Mouse (Mus musculus) spleen, embryonic (tissue): ENCODE results near the gene Kcnk4.

ENCODE experiments used
- CTCF ChIA-PET: fragments of 350-600 bp; sonication (Branson Sonifier 250); formaldehyde crosslinking; loops from one replicate; lab custom pipeline; 2022; lab: Charles Lee

The Kcnk4 gene

GRCm38 (mm10) chr19:6934195-6934977 is at the start of gene Kcnk4:
Gene Kcnk4 (minus strand): TSS chr19:6934515.
- CTCF ChIA-PET = interaction anchor here (0.5 to 1.5 kb wide), 3 partner anchors 12 to 354 kb away, joined by 3 to 7 read pairs (median 7); partner anchors contain the start of gene Esrra

DNA sequence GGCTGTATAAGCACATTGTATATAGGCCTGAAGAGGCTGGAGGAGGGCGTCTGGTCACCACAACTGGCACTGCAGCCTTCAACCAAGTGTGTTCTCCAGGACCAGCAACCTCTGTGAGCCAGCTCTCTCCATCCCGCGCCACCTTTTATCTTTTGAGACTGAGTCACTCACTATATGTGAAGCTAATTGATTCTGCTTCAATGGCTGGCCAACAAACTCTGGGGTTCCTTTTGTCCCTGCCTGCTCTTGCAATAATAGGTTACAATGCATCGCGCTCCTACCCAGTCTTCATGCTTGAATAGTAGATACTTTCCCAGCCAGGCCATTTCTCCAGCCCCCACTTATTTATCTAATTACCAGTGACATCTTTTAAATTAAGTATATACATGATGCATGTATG is 49.3 kb upstream of the Kcnk4 start:
- CTCF ChIA-PET = no interaction called here

- CTCF ChIA-PET = no interaction called here
Measured at GRCm38 (mm10) chr19:6981465-6981864, 47.1 kb upstream of the Kcnk4 start.

GRCm38 (mm10) chr19:6980381-6981093 is 46.2 kb upstream of the Kcnk4 start, which contains the start of gene Fkbp2:
Gene Fkbp2 (minus strand): TSS chr19:6980501.
- CTCF ChIA-PET = interaction anchor here (0.8 kb wide), 1 partner anchor 7 kb away, joined by 3 read pairs; the partner anchor contains the start of gene Vegfb

DNA sequence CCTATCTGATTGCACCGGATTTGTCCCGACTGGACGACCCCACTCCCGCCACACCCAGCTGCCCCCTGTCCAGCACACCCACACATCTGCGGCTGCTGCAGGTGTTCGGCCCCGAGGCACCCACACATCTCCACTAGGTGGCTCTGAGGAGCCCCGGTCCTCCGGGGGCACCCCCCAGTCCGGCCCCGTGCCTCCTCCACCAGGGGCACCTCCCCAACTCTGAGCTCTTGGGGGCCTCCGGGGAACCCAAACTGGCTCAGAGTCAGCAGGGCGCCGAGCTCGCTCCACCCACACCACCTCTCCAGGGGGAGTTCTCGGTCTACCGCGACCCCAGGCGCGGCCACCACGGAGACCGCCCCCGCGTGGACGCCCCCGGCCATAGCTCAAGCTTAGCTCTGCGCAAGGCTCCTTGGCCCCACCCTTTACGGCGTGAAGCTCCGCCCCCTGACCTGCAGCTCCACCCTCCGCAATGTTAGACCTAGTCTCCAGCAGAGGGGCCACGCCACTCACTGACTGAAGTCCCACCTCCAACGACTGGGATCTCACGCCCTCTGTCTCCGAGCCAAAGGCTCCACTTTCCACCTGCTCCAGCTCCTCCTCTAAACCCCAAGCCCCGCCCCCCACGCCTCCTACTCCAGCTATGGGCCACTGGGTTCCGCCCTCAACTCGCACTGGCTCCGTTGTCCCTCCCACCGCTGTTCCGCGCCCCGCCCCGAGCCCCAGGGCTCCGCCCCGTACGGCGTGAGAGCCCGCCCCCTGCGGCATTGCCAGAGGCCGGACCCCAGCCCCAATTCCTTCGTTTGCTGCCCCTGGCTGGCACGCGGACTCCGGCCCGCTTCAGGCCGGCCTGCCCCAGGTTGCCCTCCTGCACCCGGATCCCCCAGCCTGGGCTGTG is 45.4 kb upstream of the Kcnk4 start:
- CTCF ChIA-PET = interaction anchor here (0.8 to 0.9 kb wide), 2 partner anchors 8 to 38 kb away, joined by 3 read pairs; partner anchors contain the start of gene Vegfb

- CTCF ChIA-PET = interaction anchor here (0.9 kb wide), 1 partner anchor 38 kb away, joined by 3 read pairs; no protein-coding TSS in a partner anchor
Measured at GRCm38 (mm10) chr19:6979001-6979479, 44.7 kb upstream of the Kcnk4 start.

DNA sequence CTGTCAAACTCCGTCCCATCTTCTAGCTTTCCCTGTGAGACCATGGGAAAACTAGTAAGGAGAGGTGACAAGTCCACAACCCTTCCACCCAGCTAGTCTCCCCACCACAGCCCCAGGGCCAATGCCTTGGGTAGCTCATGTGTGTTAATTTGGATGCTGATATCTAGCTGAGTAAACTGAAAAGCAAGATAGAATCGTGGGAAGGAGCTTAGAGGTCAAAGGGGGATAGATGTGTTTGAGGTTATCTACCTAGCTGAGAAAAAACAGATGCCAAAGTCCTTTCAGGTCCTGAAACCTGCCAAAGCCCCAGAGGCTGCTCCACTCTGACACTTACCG is 44.3 kb upstream of the Kcnk4 start:
- CTCF ChIA-PET = interaction anchor here (0.6 kb wide), 1 partner anchor 109 kb away, joined by 11 read pairs; no protein-coding TSS in a partner anchor

DNA sequence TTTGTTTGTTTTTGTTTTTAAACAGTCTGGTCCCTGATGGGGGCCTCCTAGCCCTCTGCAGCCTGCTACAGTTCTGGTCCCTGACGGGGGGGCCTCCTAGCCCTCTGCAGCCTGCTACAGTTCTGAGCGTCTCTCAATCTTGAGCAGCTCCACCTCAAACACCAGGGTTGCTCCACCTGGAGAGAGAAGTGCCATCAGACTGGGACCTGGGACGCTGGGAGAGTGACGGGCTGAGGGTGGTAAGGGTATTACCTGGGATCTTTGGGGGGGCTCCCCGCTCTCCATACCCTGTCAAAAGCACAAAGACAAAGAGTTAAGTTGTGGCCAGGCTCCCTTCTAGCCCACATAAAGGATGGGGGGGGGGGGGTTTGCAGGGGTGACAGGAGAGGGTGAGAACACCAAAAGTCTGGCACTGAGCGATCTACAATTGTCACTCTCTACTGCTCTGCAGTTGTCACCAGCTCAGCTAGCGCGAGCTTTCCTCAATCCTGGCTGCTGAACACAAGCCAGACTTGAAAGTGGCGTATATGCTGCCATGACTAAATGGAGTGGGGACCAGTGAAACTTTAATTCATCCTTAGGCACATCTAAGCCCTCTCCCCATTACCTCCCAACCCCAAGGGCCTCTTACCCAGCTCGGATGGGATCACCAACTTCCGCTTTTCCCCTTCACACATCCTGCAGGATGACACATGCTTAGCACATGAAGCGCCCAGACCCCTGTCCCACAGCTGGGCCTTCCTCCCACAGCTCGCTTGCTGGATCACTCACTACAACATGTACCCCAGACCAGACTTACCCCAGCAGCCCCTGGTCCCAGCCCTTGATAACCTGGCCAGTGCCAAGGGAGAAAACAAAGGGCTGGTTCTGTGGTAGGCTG is 43.7 kb upstream of the Kcnk4 start:
- CTCF ChIA-PET = interaction anchor here (0.6 kb wide), 1 partner anchor 108 kb away, joined by 11 read pairs; no protein-coding TSS in a partner anchor

GRCm38 (mm10) chr19:6975537-6976521 is 41.5 kb upstream of the Kcnk4 start, which contains the start of gene Plcb3:
Gene Plcb3 (minus strand): TSS chr19:6976470.
- CTCF ChIA-PET = interaction anchor here (1.1 kb wide), 1 partner anchor 24 kb away, joined by 3 read pairs; no protein-coding TSS in a partner anchor

- CTCF ChIA-PET = interaction anchor here (0.5 to 1.1 kb wide), 4 partner anchors 50 to 677 kb away, joined by 3 to 5 read pairs (median 4); no protein-coding TSS in a partner anchor
Measured at GRCm38 (mm10) chr19:6974211-6975205, 40.2 kb upstream of the Kcnk4 start, which contains the start of gene Ppp1r14b. Gene Ppp1r14b (plus strand): TSS chr19:6974968.

DNA sequence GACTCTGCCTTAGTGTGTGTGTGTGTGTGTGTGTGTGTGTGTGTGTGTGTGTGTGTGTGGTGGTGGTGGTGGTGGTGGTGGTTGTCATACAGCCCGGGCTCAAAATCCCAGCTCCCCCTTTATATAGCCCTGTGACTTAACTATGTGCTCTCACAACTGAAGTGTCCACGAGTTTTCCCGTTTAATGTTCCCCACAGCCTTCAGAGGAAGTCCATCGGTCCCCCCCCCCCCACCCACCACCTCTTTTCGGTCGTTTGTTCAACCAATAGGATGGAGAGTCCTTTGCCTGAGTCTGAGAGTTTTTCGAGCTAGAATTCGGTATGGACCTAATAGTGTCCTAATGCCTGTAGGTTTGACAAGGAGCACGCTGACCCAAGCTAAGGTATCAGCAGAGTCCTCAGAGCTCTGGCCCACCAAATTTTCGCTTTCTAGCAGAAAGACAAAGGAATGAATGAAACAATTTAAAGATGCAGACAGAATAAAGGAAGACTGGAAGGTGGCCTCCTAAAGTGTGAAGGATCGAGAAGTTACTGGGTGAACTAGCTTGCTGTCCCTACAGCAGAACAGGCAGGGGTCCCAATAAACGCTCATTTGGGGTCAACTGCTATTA is 39.4 kb upstream of the Kcnk4 start:
- CTCF ChIA-PET = interaction anchor here (0.6 to 1.1 kb wide), 3 partner anchors 49 to 676 kb away, joined by 3 to 5 read pairs (median 5); no protein-coding TSS in a partner anchor

DNA sequence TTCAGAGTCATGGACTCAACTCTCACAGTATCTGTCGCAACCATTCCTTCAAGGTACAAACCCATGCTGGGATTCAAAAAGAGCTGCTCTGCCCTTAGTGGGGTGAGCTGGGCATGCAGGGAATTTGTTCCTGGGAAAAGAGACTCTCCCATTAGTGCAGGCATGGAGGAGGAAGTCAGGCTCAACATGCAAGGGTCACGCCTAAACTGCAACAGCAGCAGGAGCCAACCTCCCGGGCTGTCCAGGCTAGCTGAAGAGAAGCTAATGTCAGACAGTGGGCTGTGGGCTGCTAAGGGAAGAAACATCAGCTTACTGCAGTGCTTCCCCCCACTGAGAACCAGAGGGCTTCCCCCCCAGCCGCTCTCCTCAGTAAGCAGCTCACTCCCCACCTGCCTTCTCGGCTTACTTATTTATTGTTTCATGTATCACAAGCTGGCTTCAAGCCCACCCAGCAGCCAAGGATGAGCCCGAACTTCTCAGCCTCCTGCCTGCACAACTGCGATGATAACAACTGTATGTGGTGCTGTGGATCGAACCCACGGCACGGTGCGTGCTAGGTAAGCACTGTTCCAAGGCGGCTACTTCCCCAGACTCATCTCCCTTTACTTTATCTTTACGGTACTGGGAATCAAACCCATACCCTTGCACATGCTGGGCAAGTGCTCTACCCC is 38.1 kb upstream of the Kcnk4 start:
- CTCF ChIA-PET = no interaction called here

- CTCF ChIA-PET = interaction anchor here (1.1 to 1.5 kb wide), 2 partner anchors 30 to 47 kb away, joined by 3 to 10 read pairs; partner anchors contain the start of genes Bad and Gpr137
Measured at GRCm38 (mm10) chr19:6971644-6972043, 37.3 kb upstream of the Kcnk4 start.

GRCm38 (mm10) chr19:6970460-6971085 is 36.3 kb upstream of the Kcnk4 start:
- CTCF ChIA-PET = interaction anchor here (0.6 to 1.5 kb wide), 4 partner anchors 9 to 48 kb away, joined by 3 to 10 read pairs (median 3); partner anchors contain the start of genes Bad and Gpr137

GRCm38 (mm10) chr19:6969665-6970381 is 35.5 kb upstream of the Kcnk4 start:
- CTCF ChIA-PET = interaction anchor here (1.0 to 1.5 kb wide), 2 partner anchors 10 to 28 kb away, joined by 3 to 10 read pairs; partner anchors contain the start of genes Bad and Gpr137
